In the genomic region with DNA sequence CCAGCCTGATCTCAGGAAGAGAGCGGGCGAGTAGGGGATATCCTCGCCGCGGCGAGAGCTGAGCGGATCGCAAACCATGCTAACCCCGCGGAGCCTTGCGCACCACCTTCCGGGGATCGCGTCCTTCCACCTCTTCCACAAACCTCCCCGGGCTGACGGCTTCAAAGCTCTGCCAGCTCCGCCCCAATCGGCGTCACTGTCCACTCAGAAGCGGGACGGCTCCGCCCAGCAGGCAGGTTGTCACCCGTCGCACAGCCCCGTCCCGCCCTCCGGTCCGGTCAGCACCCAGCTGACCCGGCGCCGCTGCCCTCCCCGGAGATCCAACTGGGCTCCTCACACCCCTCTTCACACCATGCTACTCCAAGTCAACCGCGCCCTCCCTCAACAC, we compare ENCODE assay signal across 8 mouse cellular contexts. TPM values are rescaled to one million over a fixed set of nuclear protein-coding genes. Genes with fewer than 3 reads are reported as not detected.
DNase-seq lines count a peak whose midpoint lies in the region; ATAC-seq and TF ChIP-seq lines count a peak whose summit lies in the region.

No protein-coding gene starts in this region.

- DNase-seq in brain, embryonic 18.5 days (ENCODE audit: low read depth, low spot score), result peak; percentile 22
- DNase-seq in heart, embryonic 10.5 days (ENCODE audit: low spot score), result peak; percentile 96
- peak; percentile 82 for DNase-seq in splenic B cell, adult 2 months (ENCODE audit: low read depth, low spot score)

- peak overlapping the region; percentile 98 for H3K27ac ChIP-seq in heart, embryonic 10.5 days
- peak overlapping the region; percentile 93 for H3K27ac ChIP-seq in kidney, embryonic 14.5 days (ENCODE audit: low read depth, low read length)
- H3K27ac ChIP-seq in liver, embryonic 12.5 days, result peak overlapping the region; percentile 100

- TF ChIP-seq POLR2A in myocyte (IDR thresholded peaks at IDR 0.05; ENCODE audit: insufficient read length, low read depth), result peak; percentile 66

- peaks cover 2% of the 10 kb centered on the region; the same call in 1 of the 2 replicates for H3K9me3 ChIP-seq in erythroblast, embryonic 14.5 days (ENCODE audit: control insufficient read depth, low read length)
- H3K9me3 ChIP-seq in heart, embryonic 10.5 days, result no peaks in the 10 kb centered on the region
- no peaks in the 10 kb centered on the region for H3K9me3 ChIP-seq in kidney, embryonic 14.5 days (ENCODE audit: control insufficient read depth, low read length)
- H3K9me3 ChIP-seq in liver, embryonic 12.5 days (replicated peaks), result 0 out of 2 replicates have a peak, but pooled peaks cover 4% of the 10 kb centered on the region

- peaks cover 41% of the 10 kb centered on the region for H3K4me1 ChIP-seq in erythroblast, embryonic 14.5 days (ENCODE audit: control insufficient read depth)
- peaks cover 27% of the 10 kb centered on the region for H3K4me1 ChIP-seq in heart, embryonic 10.5 days
- peaks cover 18% of the 10 kb centered on the region for H3K4me1 ChIP-seq in kidney, embryonic 14.5 days (ENCODE audit: control insufficient read depth, insufficient read depth, low read length)
- H3K4me1 ChIP-seq in liver, embryonic 12.5 days, result peaks cover 34% of the 10 kb centered on the region

- peak overlapping the region; percentile 73 for H3K4me3 ChIP-seq in erythroblast, embryonic 14.5 days (replicated peaks)
- H3K4me3 ChIP-seq in heart, embryonic 10.5 days, result peak overlapping the region; percentile 87
- peak overlapping the region; percentile 79 for H3K4me3 ChIP-seq in kidney, embryonic 14.5 days (ENCODE audit: low read length)
- peak overlapping the region; percentile 71 for H3K4me3 ChIP-seq in liver, embryonic 12.5 days
- H3K4me3 ChIP-seq in myocyte, result peak overlapping the region; percentile 90

- H3K4me2 ChIP-seq in kidney, embryonic 14.5 days (replicated peaks; ENCODE audit: low read depth, low read length), result peak overlapping the region; percentile 95
- H3K4me2 ChIP-seq in liver, embryonic 12.5 days, result peak overlapping the region; percentile 99
- peak overlapping the region; percentile 90 for H3K4me2 ChIP-seq in myocyte (ENCODE audit: low read depth)

- WGBS in heart, embryonic 10.5 days, result under 1% methylated on average over 34 of the region's 34 CpGs
- WGBS in kidney, embryonic 14.5 days, result under 1% methylated on average over 33 of the region's 34 CpGs
- WGBS in liver, embryonic 12.5 days (ENCODE audit: insufficient replicate concordance), result 0% methylated on average over 28 of the region's 34 CpGs

- H3K79me2 ChIP-seq in myocyte (ENCODE audit: control insufficient read depth, insufficient read depth), result peaks cover 26% of the 10 kb centered on the region

- H3K27me3 ChIP-seq in erythroblast, embryonic 14.5 days (ENCODE audit: control insufficient read depth), result no peaks in the 10 kb centered on the region
- H3K27me3 ChIP-seq in heart, embryonic 10.5 days (ENCODE audit: insufficient read depth, poor library complexity, severe bottlenecking), result no peaks in the 10 kb centered on the region
- H3K27me3 ChIP-seq in kidney, embryonic 14.5 days (ENCODE audit: control insufficient read depth, insufficient read depth, low read length), result no peaks in the 10 kb centered on the region
- no peaks in the 10 kb centered on the region for H3K27me3 ChIP-seq in liver, embryonic 12.5 days (replicated peaks)
- no peaks in the 10 kb centered on the region for H3K27me3 ChIP-seq in myocyte (ENCODE audit: control insufficient read depth, insufficient read depth, insufficient read length)
- no peaks in the 10 kb centered on the region for H3K27me3 ChIP-seq in splenic B cell, adult 2 months (ENCODE audit: control insufficient read depth, insufficient read depth, low read length, poor library complexity, severe bottlenecking)

- peak overlapping the region; percentile 58 for H3ac ChIP-seq in myocyte (ENCODE audit: control insufficient read depth, insufficient read length)

- H3K36me3 ChIP-seq in erythroblast, embryonic 14.5 days (ENCODE audit: control insufficient read depth), result peaks cover 6% of the 10 kb centered on the region
- peaks cover 7% of the 10 kb centered on the region for H3K36me3 ChIP-seq in heart, embryonic 10.5 days
- no peaks in the 10 kb centered on the region for H3K36me3 ChIP-seq in kidney, embryonic 14.5 days (ENCODE audit: control insufficient read depth, insufficient read depth, low read length)
- peaks cover 11% of the 10 kb centered on the region; the same call in 1 of the 2 replicates for H3K36me3 ChIP-seq in liver, embryonic 12.5 days
- H3K36me3 ChIP-seq in myocyte (ENCODE audit: control insufficient read depth, insufficient read depth), result no peaks in the 10 kb centered on the region
- H3K36me3 ChIP-seq in splenic B cell, adult 2 months (ENCODE audit: control insufficient read depth, insufficient read depth, low read length, poor library complexity, severe bottlenecking), result no peaks in the 10 kb centered on the region

- ATAC-seq in CD4-positive, CD25-positive, alpha-beta regulatory T cell, adult 4 months, result peak; percentile 67
- ATAC-seq in kidney, embryonic 14.5 days (ENCODE audit: low FRiP score, low TSS enrichment), result peak; percentile 87
- ATAC-seq in liver, embryonic 12.5 days, result peak; percentile 87

- peak overlapping the region; percentile 76 for H3K9ac ChIP-seq in kidney, embryonic 14.5 days (ENCODE audit: low read depth, low read length)
- H3K9ac ChIP-seq in liver, embryonic 12.5 days, result peak overlapping the region; percentile 87

TF ChIP-seq in myocyte, 11 proteins besides CTCF, POLR2A, EP300 and RAD21:
- no peak for TF ChIP-seq MAX (IDR thresholded peaks at IDR 0.05; ENCODE audit: low read depth)
- TF ChIP-seq MYOG (IDR thresholded peaks at IDR 0.05; ENCODE audit: control insufficient read depth in 1 of 3, insufficient read depth in 1 of 3, insufficient read length in 2 of 3, low read depth in 2 of 3), result peak in 1 of 3 experiments; percentile 12
- TF ChIP-seq SRF (IDR thresholded peaks at IDR 0.05; ENCODE audit: control insufficient read depth, insufficient read length, low read depth), result no peak

RNA-seq across cellular contexts. Expression of gene Dcun1d2, which starts 0.6 kb away (rescaled TPM):
- 10 to 100 TPM; 23.6 to 27.6 TPM for polyA plus RNA-seq in CD4-positive, CD25-positive, alpha-beta regulatory T cell, adult 4 months (2017; shearing (Covaris generic))
- polyA plus RNA-seq in erythroblast, embryonic 14.5 days (2012), result 0.21 and 0.34 TPM in 2 replicates
- 23.5 and 27.3 TPM in 2 replicates for polyA plus RNA-seq in heart, embryonic 10.5 days (2016; fragmentation: Nextera tagmentation; extraction: Ambion mirVana)
- polyA plus RNA-seq in kidney, embryonic 14.5 days (2014; fragmentation: Nextera tagmentation; extraction: Ambion mirVana), result 17.4 and 26.4 TPM in 2 replicates
- polyA plus RNA-seq in liver, embryonic 12.5 days (2016; fragmentation: Nextera tagmentation; extraction: Ambion mirVana), result 14.3 and 14.4 TPM in 2 replicates
- 15.3 TPM for polyA plus RNA-seq in myocyte (2012; fragmentation: generic; extraction: Trizol)

RNA-seq across cellular contexts. Expression of gene Tmco3, which starts 0.7 kb away (rescaled TPM):
- polyA plus RNA-seq in CD4-positive, CD25-positive, alpha-beta regulatory T cell, adult 4 months (2017; shearing (Covaris generic)), result 10 to 100 TPM; 26.8 to 32.8 TPM
- 0.45 and 0.50 TPM in 2 replicates for polyA plus RNA-seq in erythroblast, embryonic 14.5 days (2012)
- 37.5 and 39.6 TPM in 2 replicates for polyA plus RNA-seq in heart, embryonic 10.5 days (2016; fragmentation: Nextera tagmentation; extraction: Ambion mirVana)
- polyA plus RNA-seq in kidney, embryonic 14.5 days (2014; fragmentation: Nextera tagmentation; extraction: Ambion mirVana), result 28.4 and 40.5 TPM in 2 replicates
- 10.1 and 10.6 TPM in 2 replicates for polyA plus RNA-seq in liver, embryonic 12.5 days (2016; fragmentation: Nextera tagmentation; extraction: Ambion mirVana)
- 28.2 TPM for polyA plus RNA-seq in myocyte (2012; fragmentation: generic; extraction: Trizol)

RNA-seq across cellular contexts. Expression of gene Adprhl1, which starts 33.3 kb away (rescaled TPM):
- polyA plus RNA-seq in CD4-positive, CD25-positive, alpha-beta regulatory T cell, adult 4 months (2017; shearing (Covaris generic)), result under 1 TPM in 1 of 2 experiments, not detected in 1; 0.12 TPM
- not detected in 2 replicates for polyA plus RNA-seq in erythroblast, embryonic 14.5 days (2012)
- 49.3 and 117 TPM in 2 replicates for polyA plus RNA-seq in heart, embryonic 10.5 days (2016; fragmentation: Nextera tagmentation; extraction: Ambion mirVana)
- not detected in 2 replicates for polyA plus RNA-seq in kidney, embryonic 14.5 days (2014; fragmentation: Nextera tagmentation; extraction: Ambion mirVana)
- not detected in 2 replicates for polyA plus RNA-seq in liver, embryonic 12.5 days (2016; fragmentation: Nextera tagmentation; extraction: Ambion mirVana)
- polyA plus RNA-seq in myocyte (2012; fragmentation: generic; extraction: Trizol), result 17.8 TPM

RNA-seq across cellular contexts. Expression of gene Tfdp1, which starts 51.3 kb away (rescaled TPM):
- 10 to 100 TPM; 31.5 to 46.6 TPM for polyA plus RNA-seq in CD4-positive, CD25-positive, alpha-beta regulatory T cell, adult 4 months (2017; shearing (Covaris generic))
- 1.4 and 2.2 TPM in 2 replicates for polyA plus RNA-seq in erythroblast, embryonic 14.5 days (2012)
- 120 and 144 TPM in 2 replicates for polyA plus RNA-seq in heart, embryonic 10.5 days (2016; fragmentation: Nextera tagmentation; extraction: Ambion mirVana)
- polyA plus RNA-seq in kidney, embryonic 14.5 days (2014; fragmentation: Nextera tagmentation; extraction: Ambion mirVana), result 146 and 201 TPM in 2 replicates
- 172 and 174 TPM in 2 replicates for polyA plus RNA-seq in liver, embryonic 12.5 days (2016; fragmentation: Nextera tagmentation; extraction: Ambion mirVana)
- 40.8 TPM for polyA plus RNA-seq in myocyte (2012; fragmentation: generic; extraction: Trizol)

Comparison
In these comparisons a context has a peak if more than half of its experiments do, and no peak if none do; other contexts are left out.
1. Peak in every context shown above with its lines: DNase-seq, ATAC-seq, H3K4me3 ChIP-seq and H3K27ac ChIP-seq.
2. DNase-seq: peak in every context shown above with its lines; median percentile 96 in heart, embryonic 10.5 days; 82 in splenic B cell, adult 2 months; 22 in brain, embryonic 18.5 days.
3. RNA of gene Dcun1d2, which starts 0.6 kb away (polyA plus RNA-seq): 23.6 to 27.6 TPM in CD4-positive, CD25-positive, alpha-beta regulatory T cell, adult 4 months, 17.4 to 26.4 TPM in kidney, embryonic 14.5 days, 23.5 to 27.3 TPM in heart, embryonic 10.5 days, 15.3 TPM in myocyte (single experiment) and 14.3 to 14.4 TPM in liver, embryonic 12.5 days; 0.21 to 0.34 TPM in erythroblast, embryonic 14.5 days; every median in the first group is over 10 times any median in the second.